Mouse (Mus musculus) midbrain, embryonic 14.5 days (tissue): Measurements from ENCODE around the gene Pax1. TPM values are rescaled to one million over a fixed set of nuclear protein-coding genes. Genes with fewer than 3 reads are reported as not detected.

Experiments
- ATAC-seq: fragments of 200-750 bp; cut with Nextera tagmentation; 2 replicates; pipeline ENCODE4 v1.8.0; 2017; ENCODE audit warnings: moderate number of reproducible peaks, moderate library complexity; ENCODE audit not compliant: low FRiP score, low TSS enrichment
- DNase-seq: peaks from one replicate; pipeline ENCODE4 v3.0.0-alpha.2; 2015
- H3K27ac ChIP-seq: fragments of 300-500 bp; sonication (generic); replicated peaks from 2 replicates; pipeline ENCODE4 v1.5.1; 2014; ENCODE audit warnings: mild to moderate bottlenecking, low read depth, low read length, moderate library complexity
- H3K27me3 ChIP-seq: fragments of 300-500 bp; sonication (generic); 2 replicates; pipeline ENCODE4 v1.6.1; 2014; ENCODE audit warnings: low read length, control low read depth, mixed read lengths; ENCODE audit not compliant: control insufficient read depth, insufficient read depth
- H3K36me3 ChIP-seq: fragments of 300-500 bp; sonication (generic); 2 replicates; pipeline ENCODE4 v1.6.1; 2014; ENCODE audit warnings: low read length, control low read depth; ENCODE audit not compliant: control insufficient read depth, insufficient read depth
- H3K4me1 ChIP-seq: fragments of 300-500 bp; sonication (generic); 2 replicates; pipeline ENCODE4 v1.6.1; 2014; ENCODE audit warnings: mild to moderate bottlenecking, antibody characterized with exemption, low read length, control low read depth; ENCODE audit not compliant: control insufficient read depth, insufficient read depth
- H3K4me2 ChIP-seq: fragments of 300-500 bp; sonication (generic); 2 replicates; pipeline ENCODE4 v1.6.1; 2014; ENCODE audit warnings: mild to moderate bottlenecking, low read length, moderate library complexity
- H3K4me3 ChIP-seq: fragments of 300-500 bp; sonication (generic); replicated peaks from 2 replicates; pipeline ENCODE4 v1.5.1; 2014; ENCODE audit warnings: low read depth, low read length
- H3K9ac ChIP-seq: fragments of 300-500 bp; sonication (generic); replicated peaks from 2 replicates; pipeline ENCODE4 v1.6.1; 2014; ENCODE audit warnings: mild to moderate bottlenecking, low read length, moderate library complexity
- H3K9me3 ChIP-seq: fragments of 300-500 bp; sonication (generic); 2 replicates; pipeline ENCODE4 v1.6.1; 2016; ENCODE audit warnings: low read length, control low read depth, mixed read lengths; ENCODE audit not compliant: control insufficient read depth
- WGBS: fragments of 180-500 bp; shearing (Covaris S2); extraction: QIAGEN DNeasy Blood & Tissue Kit; methylation state at CpG from one replicate; pipeline ENCODE4 v1.1.7; 2014; 5-methylcytosine and 5-hydroxymethylcytosine counted together
- polyA plus RNA-seq: library from polyadenylated mRNA; unstranded; fragments of >200 nt; fragmentation: Nextera tagmentation; extraction: Ambion mirVana; gene quantifications from 2 replicates; pipeline ENCODE4 v1.2.1, GENCODE M21; 2014

The Pax1 gene
- polyA plus RNA-seq, 1 experiment from 2014 or later: not detected

DNA sequence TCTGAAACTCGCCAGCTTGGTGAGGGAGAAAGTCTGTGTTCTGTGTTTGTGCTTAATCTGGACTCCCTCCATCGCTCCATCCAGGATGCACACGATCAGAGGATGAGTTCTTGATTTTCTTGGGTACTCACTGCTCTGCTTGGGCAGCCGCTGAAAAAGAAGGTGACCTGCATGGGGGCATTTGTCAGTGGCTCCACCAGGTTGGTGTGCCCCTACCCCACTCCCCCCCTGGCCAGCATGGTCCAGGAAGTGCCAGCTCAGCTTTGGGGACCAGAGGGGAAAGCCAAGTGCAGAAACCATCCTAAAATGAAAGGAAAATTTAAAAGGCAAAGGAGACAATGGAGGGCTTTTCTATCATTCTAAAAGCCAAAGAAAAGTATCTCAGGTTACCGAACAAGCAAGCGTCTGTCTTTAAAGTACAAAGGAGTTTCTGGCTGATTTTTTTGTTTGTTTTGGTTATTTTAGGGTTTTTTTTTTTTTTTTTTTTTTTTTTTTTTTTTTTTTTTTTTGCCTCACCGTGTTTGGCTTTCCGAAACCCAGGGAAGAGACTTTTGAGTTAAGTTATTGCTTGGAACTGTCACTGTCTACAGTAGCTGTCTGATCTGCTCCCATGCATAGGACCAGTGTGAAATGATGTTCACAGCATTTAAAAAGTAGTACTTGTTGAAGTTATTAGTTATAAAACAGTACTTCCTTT is 13.4 kb downstream of the Pax1 start:
- H3K4me1 ChIP-seq: no peaks in the 10 kb centered on the region
- no peaks in the 10 kb centered on the region for H3K9me3 ChIP-seq
- DNase-seq: no peak
- H3K9ac ChIP-seq: no peak overlapping the region
- no peak overlapping the region for H3K4me3 ChIP-seq
- H3K27ac ChIP-seq: no peak overlapping the region
- ATAC-seq: no peak
- H3K4me2 ChIP-seq: no peak overlapping the region
- WGBS: 8% methylated on average over 8 of the region's 8 CpGs
- peaks cover 84% of the 10 kb centered on the region for H3K27me3 ChIP-seq
- no peaks in the 10 kb centered on the region for H3K36me3 ChIP-seq

DNA sequence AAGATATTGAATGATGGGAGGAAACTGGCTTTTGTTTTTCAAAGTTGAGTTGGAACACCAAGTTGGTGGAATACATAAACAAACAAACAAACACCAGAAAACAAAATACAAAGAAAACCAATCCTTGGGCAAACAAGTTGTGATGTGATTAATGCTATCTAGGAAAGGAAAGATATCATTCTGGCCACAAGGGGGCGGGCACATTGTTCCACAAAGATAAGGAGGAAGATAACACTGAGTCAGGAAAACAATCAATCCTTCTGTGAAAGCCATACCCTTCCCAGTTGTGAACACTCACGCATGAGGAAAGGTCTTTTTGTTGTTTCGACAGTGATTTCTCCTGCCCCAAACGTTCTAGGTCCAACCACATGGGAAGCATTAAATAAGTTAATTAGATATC is 17.2 kb downstream of the Pax1 start:
- 20% methylated on average over 4 of the region's 4 CpGs for WGBS
- no peak overlapping the region for H3K4me3 ChIP-seq
- ATAC-seq: no peak
- no peaks in the 10 kb centered on the region for H3K4me1 ChIP-seq
- H3K4me2 ChIP-seq: no peak overlapping the region
- DNase-seq: peak; percentile 87
- H3K27ac ChIP-seq: no peak overlapping the region
- H3K9ac ChIP-seq: no peak overlapping the region
- H3K9me3 ChIP-seq: no peaks in the 10 kb centered on the region
- peaks cover 48% of the 10 kb centered on the region for H3K27me3 ChIP-seq
- no peaks in the 10 kb centered on the region for H3K36me3 ChIP-seq

DNA sequence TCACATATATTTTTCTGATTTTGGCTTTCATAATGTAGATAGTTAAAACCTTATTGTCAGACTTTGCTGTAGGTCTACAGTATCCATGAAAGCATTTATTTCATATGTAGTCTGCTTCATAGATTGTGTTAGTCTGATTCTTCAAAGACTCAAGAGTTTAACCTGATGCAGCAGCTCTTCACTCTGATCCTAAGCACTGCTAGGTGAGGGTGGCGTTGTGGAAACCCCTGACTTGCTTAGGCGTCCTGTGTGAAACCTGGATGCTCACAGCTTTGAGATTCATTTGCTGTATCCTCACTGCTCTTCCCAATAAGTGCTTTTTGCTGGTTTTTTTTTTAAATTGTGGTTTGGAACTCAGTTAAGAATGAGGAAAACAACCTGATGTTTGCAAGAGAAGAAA is 21.6 kb downstream of the Pax1 start:
- H3K4me1 ChIP-seq: no peaks in the 10 kb centered on the region
- H3K27me3 ChIP-seq: peaks cover 5% of the 10 kb centered on the region; the same call in 1 of the 2 replicates
- H3K4me2 ChIP-seq: no peak overlapping the region
- WGBS: 88% methylated on average over 2 of the region's 2 CpGs
- no peaks in the 10 kb centered on the region for H3K9me3 ChIP-seq
- no peaks in the 10 kb centered on the region for H3K36me3 ChIP-seq
- H3K27ac ChIP-seq: no peak overlapping the region
- ATAC-seq (no peak), DNase-seq (no peak)
- H3K4me3 ChIP-seq: no peak overlapping the region
- no peak overlapping the region for H3K9ac ChIP-seq

DNA sequence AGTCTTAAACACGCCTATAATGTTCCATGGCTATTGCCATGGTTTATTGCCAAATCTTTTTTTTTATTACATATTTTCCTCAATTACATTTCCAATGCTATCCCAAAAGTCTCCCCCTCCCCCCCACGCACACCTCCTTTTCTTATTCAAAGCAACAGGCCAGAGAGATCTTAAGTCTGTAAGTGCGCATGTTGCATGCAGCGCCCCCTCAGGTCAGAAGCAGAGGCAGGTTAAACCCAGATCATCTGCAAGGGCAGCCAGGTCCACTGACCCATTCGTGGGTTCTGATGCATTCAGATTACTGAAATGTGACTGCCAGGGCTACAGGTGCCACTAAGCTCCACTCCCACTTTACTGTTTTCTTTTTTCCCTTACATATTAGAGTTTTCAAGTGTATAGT is 25.2 kb downstream of the Pax1 start:
- no peak overlapping the region for H3K27ac ChIP-seq
- no peaks in the 10 kb centered on the region for H3K4me1 ChIP-seq
- H3K4me3 ChIP-seq: no peak overlapping the region
- no peaks in the 10 kb centered on the region for H3K27me3 ChIP-seq
- no peak for DNase-seq
- no peak overlapping the region for H3K9ac ChIP-seq
- H3K9me3 ChIP-seq: no peaks in the 10 kb centered on the region
- 55% methylated on average over 5 of the region's 5 CpGs for WGBS
- no peak overlapping the region for H3K4me2 ChIP-seq
- no peak for ATAC-seq
- H3K36me3 ChIP-seq: no peaks in the 10 kb centered on the region

DNA sequence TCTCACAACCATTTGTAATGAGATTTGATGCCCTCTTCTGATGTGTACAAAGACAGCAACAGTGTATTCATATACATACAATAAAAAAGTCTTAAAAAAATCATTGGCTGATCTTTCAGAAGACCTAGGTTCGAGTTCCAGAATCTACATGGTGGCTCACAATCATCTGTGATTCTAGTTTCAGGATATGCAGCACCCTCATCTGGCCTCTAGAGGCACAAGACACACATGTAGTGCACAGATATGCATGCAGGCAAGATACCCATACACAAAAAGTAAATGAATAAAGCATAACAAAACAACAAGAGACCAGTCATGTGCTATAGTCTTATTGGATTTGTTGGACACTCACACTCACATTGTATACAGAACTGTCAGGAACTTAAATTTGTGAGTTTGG is 47.6 kb downstream of the Pax1 start:
- no peak for ATAC-seq

DNA sequence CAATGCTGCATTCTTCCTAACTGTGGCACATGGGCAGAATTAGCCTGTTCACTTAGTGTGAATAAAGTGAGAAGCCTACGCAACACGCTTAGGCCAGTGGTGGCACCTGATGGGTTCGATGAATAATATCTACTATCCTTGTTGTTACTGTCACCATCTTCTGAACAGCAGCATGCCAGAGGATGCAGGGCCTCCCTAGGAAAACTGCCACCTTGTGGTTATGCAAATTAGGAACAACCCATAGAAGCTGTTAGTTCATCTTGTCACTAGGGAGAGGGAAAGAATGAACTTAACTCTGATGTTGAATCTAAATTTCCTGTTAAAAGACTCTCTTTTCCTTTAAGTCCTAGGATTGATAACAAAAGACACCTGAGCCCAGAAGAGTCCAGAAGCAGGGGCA is 53.3 kb downstream of the Pax1 start:
- no peak for ATAC-seq
- Histone ChIP-seq H3K4me1 (no peaks in the 10 kb centered on the region), H3K27me3 (no peaks in the 10 kb centered on the region), H3K27ac (no peak overlapping the region), H3K9ac (no peak overlapping the region), H3K9me3 (no peaks in the 10 kb centered on the region), H3K4me3 (no peak overlapping the region), H3K36me3 (no peaks in the 10 kb centered on the region), H3K4me2 (no peak overlapping the region)
- no peak for DNase-seq
- 96% methylated on average over 3 of the region's 3 CpGs for WGBS

More for the DNA sequence above, 47.6 kb downstream of the Pax1 start:
- Histone ChIP-seq H3K9me3 (no peaks in the 10 kb centered on the region), H3K4me1 (no peaks in the 10 kb centered on the region), H3K9ac (no peak overlapping the region), H3K27ac (no peak overlapping the region), H3K4me2 (no peak overlapping the region), H3K27me3 (no peaks in the 10 kb centered on the region), H3K36me3 (no peaks in the 10 kb centered on the region), H3K4me3 (no peak overlapping the region)
- WGBS: 73% methylated on average over 1 of the region's 1 CpGs
- DNase-seq: no peak

DNA sequence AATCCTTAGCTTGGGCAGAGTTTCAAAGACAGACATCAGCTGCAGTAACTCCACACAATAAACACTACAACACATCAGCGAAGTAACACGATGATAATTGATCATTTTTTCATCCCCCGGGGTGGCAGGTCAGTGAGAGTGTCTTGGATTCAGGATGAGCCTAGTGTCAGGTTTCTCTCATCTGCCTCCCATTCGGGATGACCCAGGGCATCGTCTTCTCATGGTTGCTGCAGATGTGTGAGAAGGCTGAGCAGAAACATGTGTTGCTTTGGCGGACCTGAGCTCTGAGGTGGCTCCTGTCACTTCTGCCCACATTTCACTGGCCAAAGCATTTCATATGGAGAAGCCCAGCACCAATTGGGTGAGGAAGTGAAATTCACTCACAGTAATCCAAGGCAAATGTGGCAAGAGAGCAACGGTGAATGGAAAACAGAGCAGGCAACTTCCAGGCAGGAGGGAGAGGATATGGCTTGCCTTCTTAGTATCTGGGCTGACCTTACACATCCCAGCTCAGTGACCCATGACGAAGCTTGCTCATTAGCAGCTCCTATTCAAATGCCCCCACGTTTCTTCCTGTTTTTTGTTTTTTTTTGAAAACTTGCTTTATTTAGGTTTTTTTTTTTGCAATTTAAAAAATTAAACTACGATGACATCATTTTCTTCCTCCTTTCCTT is 63.0 kb downstream of the Pax1 start:
- Histone ChIP-seq H3K27me3 (no peaks in the 10 kb centered on the region), H3K4me2 (no peak overlapping the region), H3K4me1 (no peaks in the 10 kb centered on the region), H3K27ac (no peak overlapping the region), H3K9ac (no peak overlapping the region), H3K9me3 (no peaks in the 10 kb centered on the region), H3K36me3 (no peaks in the 10 kb centered on the region), H3K4me3 (no peak overlapping the region)
- 48% methylated on average over 10 of the region's 10 CpGs for WGBS
- ATAC-seq (no peak), DNase-seq (no peak)

DNA sequence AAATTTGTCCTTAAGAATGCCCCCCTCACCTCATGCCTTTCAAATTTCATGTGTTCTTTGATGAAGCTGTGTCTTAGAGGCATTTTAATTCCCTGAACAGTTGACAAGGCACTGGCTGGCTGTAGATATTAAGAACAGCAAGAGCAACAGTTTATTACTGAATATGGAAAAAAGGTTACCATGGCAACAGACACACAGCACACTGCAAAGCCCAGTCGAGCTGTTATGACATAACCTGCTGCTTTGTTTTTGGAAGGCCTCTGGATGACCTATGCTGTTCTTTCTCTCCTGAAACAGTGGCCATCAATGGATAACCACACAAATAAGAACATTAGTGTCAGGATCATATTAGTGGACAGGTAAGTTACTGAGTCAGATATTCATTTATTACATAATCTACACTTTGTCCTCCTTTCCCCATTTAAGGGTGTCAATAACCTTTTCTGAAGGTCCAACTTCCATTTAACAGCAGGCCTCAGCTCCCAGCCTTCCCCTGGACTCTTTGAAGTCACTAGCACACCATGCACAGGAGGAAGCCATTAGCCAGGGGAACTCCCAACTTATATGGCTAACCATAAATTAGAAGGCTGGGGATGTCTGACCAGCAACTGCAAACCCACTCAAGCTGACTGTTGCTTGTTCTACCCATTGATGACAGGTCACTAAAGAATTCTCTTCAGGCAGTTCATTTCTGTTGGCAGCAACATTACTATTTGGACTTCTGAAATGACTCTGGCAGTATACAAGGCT is 68.1 kb downstream of the Pax1 start:
- Histone ChIP-seq H3K27ac (no peak overlapping the region), H3K9ac (no peak overlapping the region), H3K4me3 (no peak overlapping the region), H3K36me3 (no peaks in the 10 kb centered on the region), H3K27me3 (no peaks in the 10 kb centered on the region), H3K4me1 (no peaks in the 10 kb centered on the region), H3K9me3 (no peaks in the 10 kb centered on the region), H3K4me2 (no peak overlapping the region)
- ATAC-seq: no peak
- peak; percentile 64 for DNase-seq
- 14% methylated on average over 1 of the region's 1 CpGs for whole genome bisulfite sequencing
